Mouse (Mus musculus): ENCODE measurements around the gene Knstrn.

- TF ChIP-seq CTCF (IDR thresholded peaks at IDR 0.05; ENCODE audit: low read depth) (no peak), EP300 (optimal IDR thresholded peaks at IDR 0.05) (no peak)
These were observed 8.0 kb upstream of the Knstrn start for GRCm38 (mm10) chr2:118805756-118806155.

All from stomach, postnatal 0 days (tissue).